Mouse (Mus musculus) layer of hippocampus, adult 2 months (tissue): ENCODE data around the gene Cbr3. TPM values are rescaled to one million over a fixed set of nuclear protein-coding genes. Genes with fewer than 3 reads are reported as not detected.
"Not testable (repeated sequence)": the region's sequence is repeated elsewhere in the genome, so short reads cannot be mapped to it uniquely, and the experiment has no call there.

Experiments used
- DNase-seq, 2 experiments: peaks; one replicate each; pipeline ENCODE4 v3.0.0; 2022; ENCODE audit warnings: low spot score in 2 of 2
- H3K27ac ChIP-seq: fragments of 200-600 bp; 2 replicates; pipeline ENCODE4 v1.8.1; 2022
- H3K4me3 ChIP-seq: fragments of 200-600 bp; 2 replicates; pipeline ENCODE4 v1.8.1; 2022; ENCODE audit warnings: mild to moderate bottlenecking
- CTCF ChIP-seq: fragments of 200-600 bp; conservative IDR thresholded peaks from 2 replicates; pipeline ENCODE4 v1.8.1; 2022; ENCODE audit warnings: antibody characterized with exemption, mild to moderate bottlenecking, moderate library complexity
- total RNA-seq, 2 experiments: library from RNA; stranded (reverse); gene quantifications; 2 replicates each; pipeline ENCODE4 v1.2.3; 2021

Gene Cbr3
- total RNA-seq, 2 experiments from 2014 or later = 16.8 to 19.0 TPM

GRCm38 (mm10) chr16:93684441-93684840 lies 1.4 kb downstream of the Cbr3 start:
- H3K27ac ChIP-seq = peak overlapping the region; percentile 90
- no peak for TF ChIP-seq CTCF
- DNase-seq = no peak
- peak overlapping the region; percentile 73 for H3K4me3 ChIP-seq

GRCm38 (mm10) chr16:93685783-93686182 lies 2.8 kb downstream of the Cbr3 start:
- TF ChIP-seq CTCF = peak; percentile 59
- H3K4me3 ChIP-seq, DNase-seq, H3K27ac ChIP-seq: not testable (repeated sequence)

- no peak for TF ChIP-seq CTCF
- no peak overlapping the region for H3K4me3 ChIP-seq
- H3K27ac ChIP-seq = no peak overlapping the region
- no peak for DNase-seq
These were observed 3.4 kb downstream of the Cbr3 start for GRCm38 (mm10) chr16:93686421-93686820.

- no peak overlapping the region for H3K4me3 ChIP-seq
- H3K27ac ChIP-seq = no peak overlapping the region
- DNase-seq = no peak
- TF ChIP-seq CTCF = peak; percentile 77
These were observed 3.9 kb downstream of the Cbr3 start for GRCm38 (mm10) chr16:93686945-93687344.

GRCm38 (mm10) chr16:93691206-93691841 lies 8.3 kb downstream of the Cbr3 start:
- no peak overlapping the region for H3K27ac ChIP-seq
- no peak for TF ChIP-seq CTCF
- H3K4me3 ChIP-seq = no peak overlapping the region
- DNase-seq = no peak

GRCm38 (mm10) chr16:93692744-93693143 lies 9.7 kb downstream of the Cbr3 start:
- no peak overlapping the region for H3K27ac ChIP-seq
- no peak for TF ChIP-seq CTCF
- no peak overlapping the region for H3K4me3 ChIP-seq
- no peak for DNase-seq

GRCm38 (mm10) chr16:93707116-93707515 lies 24.1 kb downstream of the Cbr3 start:
- DNase-seq = no peak
- H3K4me3 ChIP-seq = no peak overlapping the region
- no peak for TF ChIP-seq CTCF

GRCm38 (mm10) chr16:93709217-93709616 lies 26.2 kb downstream of the Cbr3 start:
- no peak overlapping the region for H3K4me3 ChIP-seq
- no peak for DNase-seq
- no peak for TF ChIP-seq CTCF

More at GRCm38 (mm10) chr16:93707116-93707515, 24.1 kb downstream of the Cbr3 start:
- no peak overlapping the region for H3K27ac ChIP-seq

GRCm38 (mm10) chr16:93710924-93711323 lies 27.9 kb downstream of the Cbr3 start:
- peak; percentile 86 for TF ChIP-seq CTCF
- peak overlapping the region; percentile 89 for H3K27ac ChIP-seq
- H3K4me3 ChIP-seq = peak overlapping the region; percentile 99
- peak; percentile 80 for DNase-seq

More at GRCm38 (mm10) chr16:93709217-93709616, 26.2 kb downstream of the Cbr3 start:
- H3K27ac ChIP-seq = no peak overlapping the region

GRCm38 (mm10) chr16:93711411-93712188 lies 28.6 kb downstream of the Cbr3 start, which contains the start of gene Dop1b:
TSS of gene Dop1b (plus strand) at chr16:93711904.
- TF ChIP-seq CTCF = no peak
- peak; percentile 98 to 99 for DNase-seq

GRCm38 (mm10) chr16:93712189-93712885 lies 29.3 kb downstream of the Cbr3 start:
- peak in 1 of 2 experiments; percentile 46 for DNase-seq
- peak overlapping the region; percentile 99 for H3K4me3 ChIP-seq
- TF ChIP-seq CTCF = no peak

More at GRCm38 (mm10) chr16:93711411-93712188, 28.6 kb downstream of the Cbr3 start, which contains the start of gene Dop1b:
- Histone ChIP-seq H3K27ac (peak within 1 kb of the TSS; percentile 97), H3K4me3 (peak within 1 kb of the TSS; percentile 99)

GRCm38 (mm10) chr16:93712966-93713365 lies 30.0 kb downstream of the Cbr3 start:
- peak overlapping the region; percentile 97 for H3K27ac ChIP-seq
- no peak for DNase-seq
- H3K4me3 ChIP-seq = peak overlapping the region; percentile 99
- no peak for TF ChIP-seq CTCF

More at GRCm38 (mm10) chr16:93712189-93712885, 29.3 kb downstream of the Cbr3 start:
- peak overlapping the region; percentile 97 for H3K27ac ChIP-seq

GRCm38 (mm10) chr16:93714426-93714825 lies 31.4 kb downstream of the Cbr3 start:
- TF ChIP-seq CTCF = no peak
- H3K4me3 ChIP-seq = no peak overlapping the region
- H3K27ac ChIP-seq = no peak overlapping the region
- DNase-seq = peak; percentile 28 to 54
